Mouse (Mus musculus) liver (tissue): Measurements from ENCODE around the gene Pdzd2.

ENCODE experiments used
- DNase-seq: peaks from one replicate; pipeline ENCODE4 v3.0.0-alpha.2; 2020; ENCODE audit warnings: mixed read lengths

Gene Pdzd2

DNA sequence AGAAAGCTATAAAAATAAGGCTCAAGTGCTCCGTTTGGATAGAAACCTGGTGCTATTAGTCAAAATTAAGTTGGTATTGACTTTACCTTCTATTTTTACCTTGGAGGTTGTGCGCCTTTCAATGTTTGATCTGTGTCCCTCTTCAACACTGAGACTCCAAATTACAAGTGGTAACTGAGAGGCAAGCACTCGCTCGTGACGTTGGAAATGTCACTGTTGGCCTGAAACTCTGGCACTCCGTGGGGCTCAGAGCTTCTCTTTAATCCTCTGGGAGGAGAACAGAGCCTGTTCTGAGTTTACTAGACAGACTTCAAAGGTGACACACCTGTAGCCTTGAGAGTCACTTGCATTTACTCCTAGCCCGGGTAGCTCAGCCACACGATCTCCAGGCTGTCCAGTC is 120.5 kb downstream of the Pdzd2 start:
- DNase-seq = no peak

DNA sequence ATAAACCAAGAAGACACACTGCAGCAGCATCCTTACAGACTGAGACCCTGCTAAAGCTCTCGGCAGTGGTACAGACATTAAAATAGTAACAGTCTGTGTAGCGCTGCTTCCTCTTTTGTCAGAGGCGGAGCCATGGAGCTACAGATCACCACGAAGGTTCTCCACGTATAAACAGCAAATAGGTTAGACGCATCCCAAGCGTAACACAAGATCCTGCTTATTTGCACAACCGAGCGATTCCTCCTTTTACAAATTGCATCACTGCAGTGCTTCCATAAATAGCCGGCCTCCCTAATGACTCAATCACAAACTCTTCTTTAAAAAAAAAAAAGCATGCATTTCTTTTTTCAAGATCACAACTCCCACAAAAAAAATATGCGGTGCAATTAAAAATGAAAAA is 122.1 kb downstream of the Pdzd2 start:
- DNase-seq = no peak

DNA sequence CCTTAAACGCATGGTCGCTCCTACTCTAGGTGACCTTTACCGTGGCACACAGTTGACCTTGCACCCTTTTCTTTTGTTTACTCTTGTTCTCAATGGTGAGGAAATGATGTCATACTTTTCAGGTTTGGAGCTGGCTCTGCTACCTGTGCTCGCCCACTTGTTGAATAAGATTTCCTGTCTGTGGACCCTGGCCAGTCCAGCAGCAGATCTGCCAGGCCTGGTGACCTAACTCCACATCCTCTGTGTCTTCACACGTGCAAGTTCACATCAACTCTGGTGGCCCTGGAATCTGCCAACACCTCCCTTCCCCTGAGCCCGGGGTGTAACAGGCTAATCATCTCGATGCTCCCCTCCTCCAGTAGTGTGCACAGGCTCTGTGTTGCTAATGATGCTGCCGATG is 122.5 kb downstream of the Pdzd2 start:
- no peak for DNase-seq

DNA sequence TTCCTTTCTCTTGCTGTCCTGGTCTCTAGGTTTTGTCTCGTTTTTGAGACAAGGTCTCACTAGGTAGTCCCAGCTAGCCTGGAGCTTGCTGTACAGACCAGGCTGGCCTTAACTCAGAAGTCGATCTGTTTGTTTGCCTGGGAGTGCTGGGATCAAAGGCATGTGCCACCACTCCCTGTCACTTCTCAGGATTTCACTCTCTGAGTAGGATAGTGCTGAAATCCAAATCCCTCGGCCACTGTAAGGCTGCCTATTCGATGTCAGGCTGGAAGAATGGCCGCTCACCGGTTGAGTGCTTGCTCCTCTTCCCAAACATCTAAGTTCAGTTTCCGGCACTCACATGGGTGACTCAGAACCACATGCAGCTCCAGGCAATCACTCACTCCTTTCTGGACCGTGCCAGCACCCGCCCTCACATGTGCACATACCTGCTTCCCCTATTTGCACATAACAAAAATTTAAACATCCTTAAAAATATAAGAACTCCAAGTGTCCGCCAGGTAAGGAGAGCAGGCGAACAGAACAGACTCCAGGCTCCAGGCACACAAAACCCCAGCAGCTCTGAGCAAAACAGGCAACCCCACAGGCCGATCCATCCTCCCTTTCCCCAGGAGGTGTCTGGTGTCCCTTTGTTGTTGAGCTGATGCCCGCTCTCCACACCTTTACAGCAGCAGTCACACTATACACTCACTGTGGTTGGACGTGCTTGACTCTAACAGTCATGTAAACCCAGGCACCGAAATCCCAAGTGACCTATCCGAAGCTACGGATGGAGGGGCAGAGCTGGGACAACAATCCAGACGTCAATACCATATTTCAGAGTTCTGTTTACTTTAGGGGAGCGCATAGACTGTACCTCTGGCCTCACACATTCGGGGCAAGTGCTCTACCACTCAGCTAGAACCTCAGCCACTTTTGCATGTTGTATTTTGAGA is 124.5 kb downstream of the Pdzd2 start:
- no peak for DNase-seq

DNA sequence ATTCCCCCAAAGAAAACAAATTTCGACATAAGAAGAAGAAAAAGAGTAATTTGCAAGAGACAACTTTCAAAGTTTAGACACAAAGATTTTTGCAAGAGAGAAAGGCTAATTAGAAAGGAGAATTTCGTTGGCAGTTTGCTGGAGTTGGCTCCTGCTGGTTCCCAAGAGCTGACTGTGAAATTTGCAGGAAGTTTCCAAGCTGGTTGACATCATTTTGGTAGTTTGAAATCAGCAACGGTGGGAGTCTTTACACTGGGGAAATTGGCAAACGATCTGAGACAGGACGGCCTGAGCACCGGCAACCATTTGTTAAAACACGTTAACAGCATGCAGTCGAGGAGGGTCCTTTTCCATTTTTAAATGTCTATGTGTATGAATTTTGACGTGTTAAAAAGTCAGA is 125.7 kb downstream of the Pdzd2 start:
- DNase-seq = no peak

DNA sequence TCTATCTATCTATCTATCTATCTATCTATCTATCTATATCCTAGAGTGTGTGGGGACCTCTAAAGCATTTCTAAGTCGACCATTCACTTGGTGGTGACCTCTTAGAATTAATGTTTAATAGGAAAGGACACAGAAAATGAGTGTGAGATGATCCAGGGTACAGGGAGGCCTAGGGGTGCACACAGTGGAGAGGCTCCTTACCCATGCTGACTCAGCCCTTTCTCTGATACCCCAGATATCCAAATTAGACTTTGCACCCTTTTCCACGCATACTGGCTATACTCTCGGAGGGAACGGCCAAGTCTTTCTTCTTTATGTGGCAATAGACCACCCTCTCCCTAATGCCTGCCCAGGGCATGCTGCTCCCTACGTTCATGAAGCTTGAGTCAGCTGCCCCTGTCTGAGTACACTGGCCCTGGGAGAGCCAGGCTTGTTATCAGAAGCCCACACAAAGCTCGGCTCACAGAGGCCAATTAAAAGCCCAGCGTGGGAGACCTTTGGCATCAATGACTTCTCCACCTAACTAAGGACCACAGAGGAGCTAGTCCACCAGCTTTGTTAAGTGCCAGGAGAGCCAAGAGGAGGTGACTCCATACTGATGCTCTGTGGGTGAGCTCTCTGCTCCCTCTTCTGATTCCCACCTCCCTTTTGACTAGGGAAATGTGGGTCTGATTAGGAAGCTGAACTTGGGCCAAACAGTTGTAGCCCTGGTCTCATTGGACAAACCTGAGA is 126.6 kb downstream of the Pdzd2 start:
- no peak for DNase-seq

DNA sequence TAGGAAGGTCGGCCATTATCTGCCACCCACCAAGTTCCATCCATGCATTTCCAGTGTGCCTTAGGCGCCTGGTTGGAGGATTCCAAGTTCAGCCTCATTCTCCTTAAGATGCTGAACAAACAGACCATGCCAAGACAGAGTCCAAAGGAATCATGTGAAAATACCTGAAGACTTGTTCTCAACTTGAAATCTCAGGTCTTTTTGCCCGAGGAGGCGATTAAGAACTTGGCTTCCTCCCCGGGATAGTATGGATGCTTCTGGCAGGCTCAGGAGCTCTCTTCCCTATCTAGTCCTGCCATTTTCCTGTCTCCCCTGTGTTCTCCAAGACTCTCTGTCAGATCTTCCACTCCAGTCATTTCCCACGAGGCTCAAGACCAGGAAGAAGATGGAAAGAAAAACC is 131.6 kb downstream of the Pdzd2 start:
- DNase-seq = no peak

DNA sequence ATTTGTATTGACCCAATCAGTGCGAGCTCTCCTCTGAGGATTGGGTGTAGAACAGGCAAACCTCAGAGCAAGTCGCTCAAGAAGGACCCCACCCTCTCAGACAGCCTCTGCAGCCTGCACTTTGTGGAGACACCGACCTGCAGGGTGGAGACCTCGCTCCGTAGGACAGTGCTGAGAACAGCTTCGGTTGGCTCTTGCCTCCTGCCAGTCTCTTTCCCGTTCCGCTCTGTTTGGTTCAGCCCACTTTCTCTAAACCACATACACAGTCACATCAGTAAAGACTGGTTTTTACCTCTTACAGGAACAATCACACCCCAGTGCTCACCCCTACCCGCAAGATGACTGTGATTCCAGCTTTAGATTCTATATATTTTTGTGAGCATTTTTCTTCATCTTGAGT is 133.4 kb downstream of the Pdzd2 start:
- DNase-seq = no peak

DNA sequence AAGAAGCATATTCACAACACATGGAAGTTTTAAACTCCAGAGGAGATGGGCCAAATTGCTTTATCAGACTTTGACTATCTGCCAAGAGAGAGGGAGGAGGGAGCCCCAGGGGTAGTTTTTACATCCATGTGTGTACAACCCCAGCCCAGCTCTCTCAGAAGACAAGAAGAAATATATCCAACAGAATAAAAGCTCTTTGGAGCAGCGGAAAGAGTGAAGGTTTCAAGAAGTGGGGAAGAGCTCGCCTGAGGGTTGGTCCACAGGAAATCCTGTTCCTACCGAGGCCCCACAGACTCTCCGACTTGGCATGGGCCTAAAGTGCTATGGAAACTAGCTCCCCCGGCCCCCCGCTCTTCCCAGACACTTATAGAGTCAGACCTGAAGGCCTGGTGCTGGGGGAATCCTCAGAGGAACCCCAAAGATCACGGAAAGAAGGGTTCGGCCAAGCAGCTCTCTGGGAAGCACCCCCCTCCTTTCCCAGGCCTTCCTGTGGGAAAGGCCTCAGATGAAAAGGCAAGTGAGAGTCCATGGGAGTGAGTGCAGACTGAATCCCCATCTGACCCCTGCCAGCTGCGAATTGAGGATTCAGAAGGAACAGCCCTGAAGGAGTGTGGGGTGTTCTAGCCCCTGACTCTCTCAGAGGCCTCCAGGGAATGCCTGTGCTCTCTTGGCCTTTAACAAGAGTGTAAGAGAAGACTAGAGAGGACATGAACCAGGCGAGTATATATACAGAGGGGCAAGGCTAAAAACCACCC is 134.3 kb downstream of the Pdzd2 start:
- no peak for DNase-seq

DNA sequence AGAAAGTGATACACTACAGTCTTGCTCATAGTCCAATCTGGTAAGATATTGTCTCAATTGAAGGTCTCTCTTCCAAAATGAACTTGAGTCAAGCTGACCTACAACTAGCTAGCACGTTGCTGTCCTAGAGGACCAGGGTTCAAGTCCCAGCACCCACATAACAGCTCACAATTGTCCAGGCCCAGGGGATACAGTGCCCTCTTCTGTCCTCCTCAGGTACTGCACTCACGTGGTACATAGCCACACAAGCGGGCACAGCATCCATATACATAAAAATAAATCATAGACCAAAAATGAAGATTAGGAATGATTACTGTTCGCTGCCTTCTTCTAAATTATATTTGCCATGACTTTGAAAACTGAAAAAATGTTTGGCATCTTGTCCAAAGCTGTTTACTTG is 136.1 kb downstream of the Pdzd2 start:
- DNase-seq = no peak

DNA sequence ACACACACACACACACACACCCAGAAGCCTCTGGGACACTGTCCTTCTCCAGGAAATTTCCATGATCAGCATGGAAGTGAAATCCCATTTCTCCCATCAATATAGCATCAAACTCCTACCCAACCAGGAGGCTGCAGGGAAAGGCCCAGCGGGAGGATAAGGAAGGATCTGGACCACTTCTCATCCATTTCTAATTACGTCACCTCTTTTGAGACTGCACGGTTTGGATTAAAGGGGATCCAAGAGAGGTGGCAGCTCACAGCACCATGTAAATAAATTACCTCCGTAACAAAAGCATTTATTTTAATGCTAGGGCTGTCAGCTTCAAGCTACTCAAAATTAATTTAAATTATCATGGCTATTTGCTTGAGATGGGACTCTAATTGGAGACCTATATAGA is 146.6 kb downstream of the Pdzd2 start:
- no peak for DNase-seq

DNA sequence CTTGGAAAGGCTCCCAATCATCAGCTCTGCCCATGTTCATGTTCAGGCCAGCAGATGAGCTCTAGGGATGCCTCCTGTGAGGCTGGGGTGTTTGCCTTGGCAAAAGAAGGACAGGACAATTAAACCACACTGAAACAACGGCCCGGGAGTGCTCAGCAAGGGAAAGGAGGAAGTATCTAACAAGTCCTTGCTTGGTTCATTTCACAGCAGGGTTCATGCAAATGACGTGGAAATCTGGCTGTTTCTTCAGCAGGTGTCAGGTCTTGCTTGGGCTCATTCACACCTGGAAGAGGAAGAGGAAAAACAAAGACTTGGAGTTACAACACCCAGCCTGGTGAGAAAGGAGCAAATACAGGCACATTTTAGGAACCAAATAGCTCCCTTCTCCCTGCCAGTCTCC is 147.1 kb downstream of the Pdzd2 start:
- no peak for DNase-seq

DNA sequence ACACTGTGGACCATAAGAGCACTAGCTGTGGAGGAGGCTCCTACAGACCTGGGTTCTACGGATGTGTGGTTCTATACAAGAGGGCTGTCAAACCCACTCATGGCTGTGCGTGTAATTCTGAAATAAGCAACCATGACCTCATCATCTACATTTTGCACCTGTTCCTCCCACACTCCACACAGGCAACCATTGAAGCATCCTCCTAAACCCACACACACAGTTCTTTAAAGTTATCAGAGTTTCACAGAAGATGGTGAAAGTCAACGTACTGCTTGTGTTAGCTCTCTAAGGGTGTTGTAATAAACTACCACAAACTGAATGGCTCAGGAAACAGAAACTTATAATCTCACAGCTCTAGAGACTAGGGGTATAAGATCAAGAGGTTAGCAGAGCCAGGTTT is 151.1 kb downstream of the Pdzd2 start:
- DNase-seq = no peak

DNA sequence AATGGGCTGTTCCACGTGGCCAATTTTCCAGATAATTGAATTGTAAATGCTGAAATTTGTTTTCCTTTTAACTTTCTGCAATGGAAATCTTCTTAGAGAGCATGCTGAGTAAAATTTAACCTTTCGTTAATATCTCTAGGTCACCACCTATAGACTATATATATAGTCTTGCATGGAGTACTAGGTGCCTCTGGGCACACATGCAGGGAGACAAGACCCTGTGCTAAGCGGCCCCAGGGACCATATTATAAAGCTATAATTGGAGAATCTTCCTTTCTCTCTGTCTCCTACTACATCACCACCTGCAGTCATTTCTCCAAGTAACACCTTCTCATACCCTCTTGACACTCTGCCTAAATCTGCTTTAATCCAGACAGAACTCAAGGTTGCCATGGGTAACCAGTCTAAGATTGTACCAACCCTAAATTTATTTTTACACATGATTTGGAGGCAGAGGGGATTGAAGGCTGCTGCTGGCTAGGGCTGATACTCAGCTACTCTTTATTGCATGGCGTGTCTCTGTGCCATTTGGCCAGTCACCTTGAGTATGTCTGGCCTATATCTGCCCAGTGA is 152.8 kb downstream of the Pdzd2 start:
- no peak for DNase-seq

DNA sequence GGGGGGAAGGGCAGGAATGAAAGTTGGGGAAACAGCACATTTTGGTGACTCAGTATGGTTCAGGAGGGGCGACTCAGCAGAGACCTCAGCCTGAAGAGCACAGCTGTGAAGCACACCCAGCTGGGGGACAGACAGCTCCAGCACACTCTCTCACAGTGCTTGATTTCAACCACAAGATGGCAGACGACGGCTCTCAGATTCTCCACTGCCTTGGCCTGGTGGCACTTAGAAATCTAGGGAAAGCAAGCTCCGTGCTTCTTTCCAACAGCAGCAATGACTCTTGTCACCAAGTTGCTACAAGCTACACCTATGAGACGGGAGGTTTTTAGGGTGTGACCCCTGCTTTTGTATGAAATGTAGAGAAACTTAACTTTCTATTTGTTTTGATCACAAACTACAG is 153.6 kb downstream of the Pdzd2 start:
- DNase-seq = peak; percentile 48

DNA sequence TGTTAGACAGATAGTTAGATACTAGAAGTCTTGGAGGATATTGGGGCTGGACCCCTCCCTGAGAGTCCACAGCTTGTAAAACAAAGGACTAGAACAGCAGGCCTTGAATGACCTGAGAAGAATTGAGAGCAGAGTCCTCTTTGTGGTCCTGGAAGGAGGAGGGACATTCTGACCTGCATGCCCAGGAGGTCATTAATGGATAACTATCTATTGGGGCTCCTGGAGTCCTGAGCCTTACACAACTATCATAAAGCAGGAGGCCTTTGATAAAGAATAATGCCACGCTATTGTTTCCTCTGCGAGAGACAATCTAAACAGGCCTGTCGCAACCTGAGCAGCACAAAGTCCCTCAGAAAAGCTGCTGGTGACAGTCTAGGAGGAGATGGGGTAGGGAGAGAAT is 156.7 kb downstream of the Pdzd2 start:
- DNase-seq = no peak

DNA sequence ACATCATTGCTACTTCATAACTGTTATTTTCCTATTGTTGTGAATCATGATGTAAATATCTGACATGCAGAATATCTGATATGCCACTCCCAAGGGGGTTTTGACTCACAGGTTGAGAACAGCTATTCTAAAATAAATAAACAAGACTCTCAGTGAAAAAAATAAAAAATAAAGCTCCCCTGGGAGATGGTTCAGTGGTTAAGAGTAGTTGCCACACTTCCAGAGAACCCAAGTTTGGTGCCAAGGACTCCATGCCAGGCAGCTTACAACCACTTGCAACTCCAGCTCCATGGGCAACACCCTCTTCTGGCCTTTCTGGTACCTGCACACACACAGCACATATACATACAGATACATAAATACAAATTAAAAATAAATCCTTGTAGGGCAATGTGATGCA is 157.3 kb downstream of the Pdzd2 start:
- no peak for DNase-seq

DNA sequence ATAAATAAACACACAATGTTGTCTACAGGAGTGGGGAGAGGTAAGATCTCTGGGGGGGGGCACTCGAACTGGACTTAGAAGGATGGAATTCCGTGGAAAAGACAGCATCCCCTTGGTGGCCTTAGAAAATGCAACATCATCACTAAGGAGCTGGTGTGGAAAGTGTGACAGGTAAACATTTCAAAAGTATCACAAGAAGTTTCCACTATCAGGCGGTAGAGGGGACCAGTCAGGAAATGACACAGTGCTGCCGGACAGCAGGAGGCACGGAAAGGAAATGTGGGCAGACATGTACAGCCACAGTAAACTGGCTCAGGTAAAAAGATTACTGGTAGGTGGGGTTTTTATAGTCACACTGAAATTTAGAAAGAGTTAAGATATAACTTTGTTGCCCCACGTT is 160.5 kb downstream of the Pdzd2 start:
- DNase-seq = no peak

DNA sequence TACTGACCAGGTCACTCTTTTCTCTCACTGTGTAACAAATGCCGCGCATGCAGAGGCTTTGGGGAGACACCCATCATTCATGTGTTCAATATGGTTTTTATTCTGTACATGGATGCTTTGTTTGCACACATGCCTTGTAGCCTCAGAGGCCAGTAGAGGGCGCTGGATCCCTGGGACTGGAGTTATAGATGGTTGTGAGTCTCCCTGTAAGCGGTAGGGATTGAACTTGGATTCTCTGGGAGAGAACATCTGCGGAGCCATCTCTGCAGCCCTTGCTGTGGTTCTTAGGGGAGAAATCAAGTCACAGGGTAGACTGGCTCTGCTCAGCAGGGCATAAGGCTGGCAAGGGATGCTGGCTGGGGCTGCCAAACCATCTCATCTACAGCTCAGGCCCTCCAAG is 161.4 kb downstream of the Pdzd2 start:
- DNase-seq = peak; percentile 54

DNA sequence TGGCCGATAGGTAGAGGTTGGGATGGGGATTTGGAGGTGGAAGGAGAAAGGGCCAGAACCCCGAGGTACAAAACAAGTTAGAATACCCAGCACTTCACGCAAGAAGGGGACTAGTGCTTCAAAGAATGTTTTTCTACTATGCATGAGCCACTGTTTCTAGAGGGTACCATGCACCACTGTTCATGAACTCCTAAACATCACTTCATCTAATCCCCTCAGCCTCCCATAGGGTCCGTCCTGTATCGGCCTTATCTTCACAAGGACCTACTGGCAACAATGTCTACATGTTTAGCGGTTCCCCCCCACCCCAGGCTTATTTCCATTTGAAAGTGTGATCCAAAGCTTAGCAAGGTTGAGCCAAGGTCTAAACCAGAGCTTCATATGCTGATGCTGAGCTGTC is 162.0 kb downstream of the Pdzd2 start:
- DNase-seq = no peak

DNA sequence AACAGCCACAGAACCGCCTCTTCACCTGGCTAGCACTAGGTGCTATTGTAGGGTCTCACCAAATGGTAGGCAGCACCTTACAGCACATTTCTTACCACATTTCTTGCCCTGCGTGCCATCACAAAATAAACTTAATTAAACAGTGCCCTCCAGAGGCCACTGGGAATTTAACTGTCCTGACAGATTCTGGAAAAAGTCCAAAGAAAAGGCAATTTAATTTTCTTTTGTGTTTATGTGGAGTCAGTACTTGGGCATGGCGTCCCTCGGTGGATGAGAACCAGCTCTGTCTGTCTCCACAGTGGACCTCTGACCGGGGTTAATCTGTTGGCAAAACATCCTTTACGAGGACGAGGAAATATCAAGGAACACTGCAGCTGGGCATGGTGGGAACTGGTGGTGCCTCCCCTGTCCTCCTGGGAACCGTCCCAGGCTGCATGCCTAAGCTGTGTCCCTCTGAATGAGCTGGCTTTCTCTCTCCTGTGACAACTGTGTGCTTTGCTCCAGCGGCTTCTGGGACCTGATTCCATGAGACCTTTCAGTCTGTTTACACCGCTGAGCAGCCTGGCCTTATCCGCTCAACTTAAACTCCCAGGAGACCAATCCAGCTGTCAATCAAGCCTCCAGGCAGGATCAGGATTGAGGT is 162.5 kb downstream of the Pdzd2 start:
- DNase-seq = no peak

DNA sequence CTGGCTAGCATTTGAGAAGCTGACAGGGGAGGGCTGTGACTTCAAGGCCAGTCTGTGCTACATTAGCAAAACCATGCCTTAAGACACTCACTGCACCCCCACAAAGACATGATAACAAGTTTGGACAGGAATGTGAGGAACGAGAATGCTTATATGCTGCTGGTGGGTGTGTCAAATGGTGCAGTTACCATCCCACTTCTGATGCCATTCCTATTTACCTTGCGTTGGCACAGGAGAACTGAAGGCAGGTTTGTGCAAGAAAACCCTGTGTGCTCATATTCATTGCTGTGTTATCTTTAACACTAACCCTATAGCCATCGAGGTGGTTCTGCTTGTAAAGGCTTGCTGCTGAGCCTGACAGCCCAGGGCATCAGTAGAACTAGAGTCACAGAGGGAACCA is 166.1 kb downstream of the Pdzd2 start:
- no peak for DNase-seq

DNA sequence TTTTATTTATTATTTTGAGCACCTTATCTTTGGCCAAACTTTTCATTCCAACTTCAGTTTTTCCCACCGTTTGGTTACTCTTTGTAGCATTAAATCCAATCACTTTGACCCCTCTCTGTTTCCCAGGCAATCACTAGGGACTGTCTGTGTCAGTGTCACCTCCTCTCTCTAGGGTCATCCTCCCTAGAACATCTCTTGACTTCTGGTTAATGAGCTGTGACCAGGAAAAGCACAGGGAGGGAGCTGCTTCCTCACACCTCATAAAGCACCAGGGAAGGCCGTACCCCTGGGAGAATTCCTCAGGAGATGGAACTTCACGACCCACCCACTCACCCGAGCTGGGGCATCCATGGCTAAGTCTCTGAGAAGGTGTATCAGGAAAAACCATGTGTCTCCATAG is 168.6 kb downstream of the Pdzd2 start:
- no peak for DNase-seq
